Mouse (Mus musculus) kidney, adult 2 months (tissue): Measurements from ENCODE around the gene Zmym2.
"Not testable (repeated sequence)": the region's sequence is repeated elsewhere in the genome, so short reads cannot be mapped to it uniquely, and the experiment has no call there.

Experiments used
- CTCF ChIP-seq: fragments of 200-500 bp; conservative IDR thresholded peaks from 2 replicates; pipeline ENCODE4 v1.5.1; 2011; ENCODE audit warnings: low read depth, mild to moderate bottlenecking, control low read depth, low read length, moderate library complexity, mixed read lengths; ENCODE audit not compliant: insufficient read depth, insufficient read length
- POLR2A ChIP-seq: fragments of 200-500 bp; IDR thresholded peaks from one replicate; pipeline ENCODE4 v1.6.1; 2011; ENCODE audit warnings: low read depth, low read length, control low read depth

GRCm38 (mm10) chr14:56865112-56865511 lies 21.3 kb upstream of the Zmym2 start:
- not testable (repeated sequence) for TF ChIP-seq CTCF, POLR2A
